Mouse (Mus musculus) cerebellum, adult 8-10 months (tissue): ENCODE results near the gene Brd4.
A peak's percentile ranks its signal among the peaks of the same experiment; 100 is the strongest.
"Not testable (repeated sequence)": the region's sequence is repeated elsewhere in the genome, so short reads cannot be mapped to it uniquely, and the experiment has no call there.

Experiments
- DNase-seq: peaks from one replicate; pipeline ENCODE4 v3.0.0; 2022

Gene Brd4

DNA sequence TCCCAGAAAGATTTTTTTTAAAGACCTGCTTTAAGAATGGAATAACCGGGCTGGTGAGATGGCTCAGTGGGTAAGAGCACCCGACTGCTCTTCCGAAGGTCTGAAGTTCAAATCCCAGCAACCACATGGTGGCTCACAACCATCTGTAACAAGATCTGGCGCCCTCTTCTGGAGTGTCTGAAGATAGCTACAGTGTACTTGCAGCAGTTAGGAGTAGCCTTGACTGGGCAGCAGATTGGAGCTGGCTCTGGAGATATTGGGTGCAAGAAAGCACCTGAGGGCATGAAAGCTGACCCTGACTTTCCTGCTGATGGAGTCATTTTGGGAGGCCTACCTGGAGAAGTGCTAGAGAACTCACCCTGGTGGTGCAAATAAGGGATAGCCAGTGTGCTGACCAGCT lies 68.9 kb downstream of the Brd4 start:
- not testable (repeated sequence) for DNase-seq

GRCm38 (mm10) chr17:32211554-32211953 lies 73.0 kb downstream of the Brd4 start:
- not testable (repeated sequence) for DNase-seq

- peak; percentile 59 for DNase-seq
Measured at GRCm38 (mm10) chr17:32209752-32210151, 74.8 kb downstream of the Brd4 start.

GRCm38 (mm10) chr17:32209144-32209543 lies 75.4 kb downstream of the Brd4 start:
- no peak for DNase-seq

DNA sequence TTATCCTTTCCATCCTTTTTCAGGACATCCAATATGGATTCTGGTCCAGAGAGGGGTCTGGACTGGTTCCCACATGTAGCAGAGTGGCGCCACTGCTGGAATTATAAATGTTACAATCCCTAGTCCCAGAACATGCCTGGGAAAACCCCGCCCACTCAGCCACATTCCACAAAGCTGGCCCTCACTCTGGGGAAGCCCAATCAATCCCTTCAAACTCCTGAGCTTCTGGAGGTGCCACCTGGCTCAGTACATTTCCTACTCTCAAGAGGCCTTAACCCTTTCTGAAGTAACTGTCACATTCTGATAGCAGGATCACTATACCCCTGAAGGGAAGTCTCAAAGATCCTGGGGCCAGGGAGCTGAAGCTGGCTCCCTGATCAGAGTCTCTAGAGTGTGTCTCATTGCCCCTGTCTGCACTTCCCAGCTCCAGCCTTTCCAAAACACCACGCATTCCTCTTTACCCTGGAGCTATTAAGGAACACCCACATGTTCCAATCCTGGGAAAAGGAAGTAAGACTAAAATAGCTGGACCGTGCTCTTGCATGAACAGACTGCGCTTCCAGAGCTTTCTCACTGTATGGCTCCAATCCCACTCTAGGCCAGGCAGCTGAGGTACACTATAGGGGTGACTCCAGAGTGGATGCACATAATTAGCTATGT lies 76.8 kb downstream of the Brd4 start:
- DNase-seq = no peak

DNA sequence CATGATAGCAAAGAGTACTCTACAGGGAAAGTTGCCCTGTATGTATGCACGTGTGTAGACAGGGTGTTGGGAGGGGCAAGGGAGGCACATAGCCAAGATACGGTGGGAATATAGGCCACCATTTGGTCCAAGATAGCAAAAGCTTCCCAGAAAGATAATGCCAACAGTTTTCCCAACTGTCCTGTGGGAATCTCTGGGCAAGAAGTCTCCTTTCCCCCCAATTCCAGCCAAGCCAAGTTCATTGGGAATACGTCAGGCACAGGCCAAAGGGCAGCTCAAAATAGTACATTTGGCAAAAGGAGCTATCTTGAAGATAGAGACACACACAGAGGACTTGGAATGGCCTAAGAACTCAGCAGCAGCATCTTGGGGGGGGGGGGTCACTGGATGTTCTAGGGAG lies 79.2 kb downstream of the Brd4 start:
- no peak for DNase-seq

DNA sequence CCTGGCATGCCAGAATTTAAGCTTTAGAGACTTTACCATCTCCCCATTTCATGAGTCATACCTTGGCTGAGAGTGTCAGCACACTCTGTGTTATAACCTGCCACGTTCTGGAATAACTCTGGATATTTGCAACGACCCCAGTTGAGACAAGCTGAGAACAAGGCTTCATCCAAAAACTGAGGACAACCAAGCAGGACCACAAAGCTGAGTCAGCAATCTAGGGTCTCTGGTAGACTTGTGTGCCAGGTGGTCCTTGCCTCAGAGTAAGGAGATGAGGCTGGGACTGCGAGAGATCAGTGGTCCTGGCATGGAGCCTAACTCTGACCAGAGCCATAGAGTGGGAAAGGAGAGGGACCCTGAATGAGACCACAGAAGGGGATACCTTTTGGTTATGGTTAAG lies 81.5 kb downstream of the Brd4 start:
- DNase-seq = no peak

- no peak for DNase-seq
Measured at GRCm38 (mm10) chr17:32201086-32201485, 83.4 kb downstream of the Brd4 start.

DNA sequence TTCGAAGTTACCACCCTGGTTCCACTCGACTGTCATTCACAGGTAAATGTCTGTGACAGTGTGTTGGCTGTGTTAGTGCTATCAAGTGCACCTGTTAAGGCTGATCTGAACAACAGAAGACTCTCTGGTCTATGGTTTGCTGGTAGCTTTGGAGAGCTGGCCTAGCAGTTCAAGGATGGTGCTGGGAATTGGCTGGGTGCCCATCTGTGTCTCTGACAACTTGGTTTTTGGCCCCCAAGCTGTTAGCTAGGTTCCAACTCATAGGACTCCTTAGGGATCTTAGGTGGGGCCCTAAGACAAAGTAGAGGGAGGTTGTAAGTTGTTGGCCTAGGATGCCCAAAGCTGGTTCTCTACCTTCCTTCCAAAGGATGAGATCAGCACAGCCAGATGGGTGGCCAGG lies 84.7 kb downstream of the Brd4 start:
- no peak for DNase-seq

DNA sequence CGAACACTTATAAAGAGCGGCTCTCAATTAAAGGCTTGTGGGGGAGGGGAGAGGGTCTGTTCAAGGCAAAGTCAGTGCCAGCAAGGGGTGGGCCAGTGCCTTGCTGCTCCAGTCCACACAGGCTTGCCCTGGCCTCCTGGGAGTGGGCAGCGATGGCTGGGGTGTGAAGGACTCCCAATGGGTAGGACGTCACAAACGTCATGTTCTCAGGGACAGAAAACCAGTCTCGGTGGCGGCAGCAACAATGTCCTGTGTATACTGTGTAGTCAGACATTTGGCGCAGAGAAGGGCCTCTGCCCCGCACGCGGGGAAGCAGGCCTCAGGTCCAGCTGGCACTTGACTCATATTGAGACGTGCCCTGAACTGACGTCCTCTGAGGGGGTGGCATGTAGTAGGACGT lies 87.4 kb downstream of the Brd4 start:
- no peak for DNase-seq

GRCm38 (mm10) chr17:32195725-32196124 lies 88.8 kb downstream of the Brd4 start:
- no peak for DNase-seq

DNA sequence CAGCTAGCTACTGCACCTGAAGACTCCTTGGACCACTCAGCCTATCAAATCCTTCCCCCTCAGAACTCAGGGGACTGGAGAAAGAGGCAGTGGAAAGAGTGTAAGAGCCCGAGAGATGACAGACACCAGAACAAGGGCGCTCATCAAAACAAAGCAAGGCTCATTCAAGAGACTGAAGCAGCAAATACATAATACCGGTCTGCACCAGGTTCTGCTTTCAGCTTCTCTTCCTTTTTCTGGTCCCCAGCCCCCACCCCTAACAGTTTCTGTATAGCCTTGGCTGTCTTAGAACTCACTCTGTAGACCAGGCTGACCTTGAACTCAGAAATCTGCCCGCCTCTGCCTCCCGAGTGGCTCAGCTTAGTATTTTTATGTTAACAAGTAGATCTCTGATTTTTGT lies 91.5 kb downstream of the Brd4 start:
- no peak for DNase-seq

GRCm38 (mm10) chr17:32189850-32190249 lies 94.7 kb downstream of the Brd4 start:
- no peak for DNase-seq

GRCm38 (mm10) chr17:32188863-32189636 lies 95.5 kb downstream of the Brd4 start, which contains the start of gene Ephx3:
Gene Ephx3, minus strand, starts transcription at chr17:32189549.
- DNase-seq = no peak

GRCm38 (mm10) chr17:32183017-32183416 lies 101.5 kb downstream of the Brd4 start:
- no peak for DNase-seq

- DNase-seq = no peak
Measured at GRCm38 (mm10) chr17:32179621-32180491, 104.7 kb downstream of the Brd4 start.

GRCm38 (mm10) chr17:32176919-32177318 lies 107.6 kb downstream of the Brd4 start:
- DNase-seq = no peak

DNA sequence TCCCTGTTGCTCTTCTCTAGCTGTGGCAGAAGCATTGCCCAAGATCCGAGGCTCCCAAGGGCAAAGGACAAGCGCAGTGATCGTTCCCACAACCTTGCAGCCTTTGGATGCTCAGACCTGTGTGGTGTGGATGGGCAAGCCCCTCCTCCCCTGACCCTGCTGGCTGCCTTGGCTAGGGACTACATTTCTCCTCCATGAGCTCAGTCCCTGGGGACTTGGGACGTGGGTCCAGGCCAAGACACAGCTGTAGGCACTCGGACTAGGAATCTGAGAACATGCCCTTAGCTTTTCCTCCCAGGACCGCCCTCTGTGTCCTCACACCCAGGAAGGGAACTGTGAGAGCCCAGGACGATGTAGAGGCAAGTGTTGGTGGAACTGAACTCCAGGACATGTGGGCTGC lies 111.4 kb downstream of the Brd4 start:
- DNase-seq = no peak

DNA sequence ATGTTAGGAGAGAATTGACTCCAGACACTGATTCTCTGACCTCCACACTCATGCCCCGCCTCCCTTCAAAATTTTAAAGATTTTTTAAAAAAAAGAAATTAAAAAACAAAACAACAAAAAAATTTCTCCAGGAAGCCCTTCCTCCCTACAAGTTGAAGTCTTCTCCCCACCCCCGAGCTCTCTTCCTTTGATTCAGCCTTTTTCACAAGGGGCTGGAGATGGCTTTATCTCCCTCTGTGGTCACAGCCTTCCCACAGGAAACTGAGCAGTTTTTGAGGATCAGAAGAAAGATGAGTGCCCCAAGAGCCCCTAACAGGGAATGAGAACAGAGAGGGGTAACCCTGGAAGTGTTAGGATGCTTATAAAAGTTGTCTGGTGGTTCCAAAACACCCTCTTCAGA lies 112.0 kb downstream of the Brd4 start:
- no peak for DNase-seq

- DNase-seq = no peak
Measured at GRCm38 (mm10) chr17:32169518-32170225, 114.8 kb downstream of the Brd4 start.

GRCm38 (mm10) chr17:32166687-32167086 lies 117.8 kb downstream of the Brd4 start, which contains the start of gene Notch3:
Gene Notch3, minus strand, starts transcription at chr17:32166852.
- DNase-seq = no peak

GRCm38 (mm10) chr17:32165803-32166595 lies 118.5 kb downstream of the Brd4 start:
- no peak for DNase-seq
